Mouse (Mus musculus) heart, adult 18-20 months (tissue): ENCODE results near the gene Map3k3. TPM values are rescaled to one million over a fixed set of nuclear protein-coding genes. Genes with fewer than 3 reads are reported as not detected.
A peak's percentile ranks its signal among the peaks of the same experiment; 100 is the strongest.

Source experiments
- DNase-seq, 2 experiments: peaks; one replicate each; pipeline ENCODE4 v3.0.0; 2021 to 2022; ENCODE audit warnings: mixed read lengths in 1 of 2
- long read RNA-seq, 2 experiments: library from polyadenylated mRNA; stranded (forward); transcript quantifications; one replicate each; pipeline ENCODE4 v2.0.0; 2021
- total RNA-seq, 2 experiments: library from RNA; stranded (reverse); gene quantifications; 2 replicates each; pipeline ENCODE4 v1.2.3; 2021

Gene Map3k3
- total RNA-seq: 10 to 100 TPM; 35.0 to 37.3 TPM
- long read RNA-seq, experiment 1, transcript Map3k3-201 (16 exons, 3,450 nt): major isoform, 11 of 20 reads
- long read RNA-seq, experiment 1, partial matches to known transcripts: 1 of 20 reads
- long read RNA-seq, experiment 1, other reads (novel, unspliced or antisense): 8 of 20 reads
- long read RNA-seq, experiment 2, transcript Map3k3-201 (16 exons, 3,450 nt): major isoform, 6 of 13 reads
- long read RNA-seq, experiment 2, partial matches to known transcripts: 1 of 13 reads
- long read RNA-seq, experiment 2, other reads (novel, unspliced or antisense): 6 of 13 reads

- peak; percentile 98 to 100 for DNase-seq
Measured at GRCm38 (mm10) chr11:106083708-106084701, at the start of gene Map3k3. Gene Map3k3, plus strand, starts transcription at chr11:106084613.

- no peak for DNase-seq
Measured at GRCm38 (mm10) chr11:106034986-106035385, 49.4 kb upstream of the Map3k3 start.

GRCm38 (mm10) chr11:106036548-106037417, 47.6 kb upstream of the Map3k3 start, which contains the start of gene Dcaf7:
Gene Dcaf7, plus strand, starts transcription at chr11:106036872.
- peak; percentile 98 to 100 for DNase-seq

- DNase-seq: no peak
Measured at GRCm38 (mm10) chr11:106037418-106037751, 47.0 kb upstream of the Map3k3 start.

GRCm38 (mm10) chr11:106044349-106044748, 40.1 kb upstream of the Map3k3 start:
- DNase-seq: no peak

GRCm38 (mm10) chr11:106045256-106045655, 39.2 kb upstream of the Map3k3 start:
- DNase-seq: no peak

GRCm38 (mm10) chr11:106045780-106046179, 38.6 kb upstream of the Map3k3 start:
- no peak for DNase-seq

GRCm38 (mm10) chr11:106046584-106046983, 37.8 kb upstream of the Map3k3 start:
- no peak for DNase-seq

- no peak for DNase-seq
Measured at GRCm38 (mm10) chr11:106053921-106054320, 30.5 kb upstream of the Map3k3 start.

GRCm38 (mm10) chr11:106054600-106054999, 29.8 kb upstream of the Map3k3 start:
- DNase-seq: no peak

GRCm38 (mm10) chr11:106055341-106055740, 29.1 kb upstream of the Map3k3 start:
- no peak for DNase-seq

- DNase-seq: no peak
Measured at GRCm38 (mm10) chr11:106056819-106057491, 27.5 kb upstream of the Map3k3 start.

- no peak for DNase-seq
Measured at GRCm38 (mm10) chr11:106058020-106058419, 26.4 kb upstream of the Map3k3 start.

- no peak for DNase-seq
Measured at GRCm38 (mm10) chr11:106060549-106060948, 23.9 kb upstream of the Map3k3 start.

GRCm38 (mm10) chr11:106061311-106061710, 23.1 kb upstream of the Map3k3 start:
- DNase-seq: no peak

- DNase-seq: no peak
Measured at GRCm38 (mm10) chr11:106063756-106064155, 20.7 kb upstream of the Map3k3 start.

- no peak for DNase-seq
Measured at GRCm38 (mm10) chr11:106065073-106065922, 19.1 kb upstream of the Map3k3 start.

- peak; percentile 95 to 98 for DNase-seq
Measured at GRCm38 (mm10) chr11:106065923-106066571, 18.4 kb upstream of the Map3k3 start, which contains the start of gene Taco1. Gene Taco1, plus strand, starts transcription at chr11:106066061.

- DNase-seq: peak in 1 of 2 experiments; percentile 35
Measured at GRCm38 (mm10) chr11:106066616-106067015, 17.8 kb upstream of the Map3k3 start.

GRCm38 (mm10) chr11:106073774-106074173, 10.6 kb upstream of the Map3k3 start:
- no peak for DNase-seq
